Mouse (Mus musculus) granulocyte monocyte progenitor cell, adult 5-6 weeks (primary cell): Measurements from ENCODE around the gene Snrnp27. TPM values are rescaled to one million over a fixed set of nuclear protein-coding genes. Genes with fewer than 3 reads are reported as not detected.

Experiments
- total RNA-seq, 2 experiments: library from RNA; stranded (forward) in 1 of 2; stranded (reverse) in 1 of 2; fragments of 200-712, 200-1000 nt in 1 of 2; fragments of >200 nt in 1 of 2; fragmentation: Nextera tagmentation in 1 of 2; gene quantifications; 2 replicates each; pipeline ENCODE4 v1.2.3; 2014 to 2017

Snrnp27 gene
- total RNA-seq, 2 experiments from 2014 or later: 58.6 to 131 TPM

Other genes with a start within 250 kb of the Snrnp27 start
- gene C87436, start 246.1 kb downstream of the Snrnp27 start, total RNA-seq (2014; fragmentation: Nextera tagmentation): 20.8 and 33.5 TPM in 2 replicates
- 20.3 and 26.7 TPM in 2 replicates for gene C87436, start 246.1 kb downstream of the Snrnp27 start, total RNA-seq (2017)
- 258 and 285 TPM in 2 replicates for gene Pcbp1, start 158.2 kb downstream of the Snrnp27 start, total RNA-seq (2014; fragmentation: Nextera tagmentation)
- 130 and 152 TPM in 2 replicates for gene Pcbp1, start 158.2 kb downstream of the Snrnp27 start, total RNA-seq (2017)
- not detected in 2 replicates for gene Asprv1, start 56.4 kb downstream of the Snrnp27 start, total RNA-seq (2014; fragmentation: Nextera tagmentation)
- 0.98 TPM in 1 of 2 replicates, not detected in the other for gene Asprv1, start 56.4 kb downstream of the Snrnp27 start, total RNA-seq (2017)
- 5.3 and 7.3 TPM in 2 replicates for gene Mxd1, start 15.4 kb downstream of the Snrnp27 start, total RNA-seq (2014; fragmentation: Nextera tagmentation)
- gene Mxd1, start 15.4 kb downstream of the Snrnp27 start, total RNA-seq (2017): 16.3 and 20.0 TPM in 2 replicates
- gene Gmcl1, start 48.9 kb upstream of the Snrnp27 start, total RNA-seq (2014; fragmentation: Nextera tagmentation): 28.3 and 31.7 TPM in 2 replicates
- gene Gmcl1, start 48.9 kb upstream of the Snrnp27 start, total RNA-seq (2017): 32.0 and 33.9 TPM in 2 replicates
- 11.9 and 16.4 TPM in 2 replicates for gene Anxa4, start 109.1 kb upstream of the Snrnp27 start, total RNA-seq (2014; fragmentation: Nextera tagmentation)
- gene Anxa4, start 109.1 kb upstream of the Snrnp27 start, total RNA-seq (2017): 16.4 and 17.7 TPM in 2 replicates
- gene Aak1, start 165.0 kb upstream of the Snrnp27 start, total RNA-seq (2014; fragmentation: Nextera tagmentation): 28.2 and 40.2 TPM in 2 replicates
- 6.5 and 6.7 TPM in 2 replicates for gene Aak1, start 165.0 kb upstream of the Snrnp27 start, total RNA-seq (2017)